Mouse (Mus musculus) thymus, adult 2 months (tissue): Measurements from ENCODE around the gene Shld1. TPM values are rescaled to one million over a fixed set of nuclear protein-coding genes. Genes with fewer than 3 reads are reported as not detected.

Source experiments
- DNase-seq: peaks from one replicate; pipeline ENCODE4 v3.0.0; 2021
- H3K27ac ChIP-seq: fragments of 200-500 bp; 2 replicates; pipeline ENCODE4 v1.5.1; 2012; ENCODE audit warnings: low read length, control low read depth; ENCODE audit not compliant: control insufficient read depth, insufficient read depth
- H3K27me3 ChIP-seq: fragments of 200-500 bp; 2 replicates; pipeline ENCODE4 v1.6.1; 2012; ENCODE audit warnings: mild to moderate bottlenecking, low read length, moderate library complexity, mixed read lengths; ENCODE audit not compliant: control insufficient read depth, insufficient read depth
- H3K36me3 ChIP-seq: fragments of 200-500 bp; 2 replicates; pipeline ENCODE4 v1.6.1; 2012; ENCODE audit warnings: mild to moderate bottlenecking, low read length, moderate library complexity; ENCODE audit not compliant: control insufficient read depth, insufficient read depth
- H3K4me1 ChIP-seq: fragments of 200-500 bp; replicated peaks from 2 replicates; pipeline ENCODE4 v1.6.1; 2012; ENCODE audit warnings: low read length; ENCODE audit not compliant: control insufficient read depth, insufficient read depth
- H3K4me3 ChIP-seq: fragments of 200-500 bp; 2 replicates; pipeline ENCODE4 v1.5.1; 2012; ENCODE audit warnings: mild to moderate bottlenecking, low read length, control low read depth, moderate library complexity; ENCODE audit not compliant: control insufficient read depth, insufficient read depth
- CTCF ChIP-seq: fragments of 200-500 bp; IDR thresholded peaks from 2 replicates; pipeline ENCODE4 v1.5.1; 2012; ENCODE audit warnings: mild to moderate bottlenecking, control low read depth, low read length, moderate library complexity, borderline replicate concordance; ENCODE audit not compliant: control insufficient read depth, poor library complexity, insufficient read depth; ENCODE audit errors: extremely low read depth
- POLR2A ChIP-seq: fragments of 200-500 bp; IDR thresholded peaks from 2 replicates; pipeline ENCODE4 v1.6.1; 2012; ENCODE audit warnings: mild to moderate bottlenecking, low read length, control low read depth, moderate library complexity; ENCODE audit not compliant: control insufficient read depth, poor library complexity, insufficient read depth; ENCODE audit errors: extremely low read depth
- WGBS: fragments of 180-500 bp; shearing (Covaris S2); methylation state at CpG from one replicate; pipeline ENCODE4 v1.1.7; 2018; 5-methylcytosine and 5-hydroxymethylcytosine counted together
- polyA plus RNA-seq: library from polyadenylated mRNA; depleted of rRNA; stranded (reverse); fragments of >200 nt; gene quantifications from 2 replicates; pipeline ENCODE4 v1.2.3, GENCODE M21; 2012

Shld1 gene
- polyA plus RNA-seq, 1 experiment, result 20.8 TPM

- Histone ChIP-seq H3K27me3 (no peaks in the 10 kb centered on the region), H3K4me3 (no peak overlapping the region), H3K4me1 (peaks cover 9% of the 10 kb centered on the region), H3K27ac (no peak overlapping the region), H3K36me3 (no peaks in the 10 kb centered on the region)
- TF ChIP-seq POLR2A (no peak), CTCF (no peak)
- no peak for DNase-seq
- 92% methylated on average over 2 of the region's 2 CpGs for WGBS
Observed at GRCm38 (mm10) chr2:132726156-132726555, 39.4 kb downstream of the Shld1 start.

DNA sequence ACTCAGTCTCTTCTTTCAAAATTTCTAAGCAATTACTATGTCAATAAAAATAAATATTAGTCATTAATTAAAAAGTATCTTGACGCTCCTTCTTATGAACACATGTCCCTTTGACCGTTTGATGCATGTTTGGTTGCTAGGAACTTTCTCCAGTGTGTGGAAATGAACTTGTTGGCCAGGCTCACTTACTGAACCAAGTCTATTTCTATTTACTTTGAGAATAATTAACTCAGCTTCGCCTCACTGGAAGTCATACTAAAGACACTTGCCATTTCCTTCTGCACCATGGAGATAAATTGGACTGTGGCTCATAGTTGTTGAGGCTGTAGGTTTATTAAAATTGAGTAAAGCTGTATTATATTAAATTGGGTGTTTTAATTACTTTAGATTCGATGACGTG lies 46.2 kb downstream of the Shld1 start:
- no peak overlapping the region for H3K27ac ChIP-seq
- WGBS, result 97% methylated on average over 5 of the region's 5 CpGs
- H3K4me1 ChIP-seq, result no peaks in the 10 kb centered on the region
- no peaks in the 10 kb centered on the region for H3K36me3 ChIP-seq
- DNase-seq, result no peak
- TF ChIP-seq CTCF (no peak), POLR2A (no peak)
- H3K4me3 ChIP-seq, result no peak overlapping the region
- no peaks in the 10 kb centered on the region for H3K27me3 ChIP-seq

GRCm38 (mm10) chr2:132733603-132734573 lies 47.2 kb downstream of the Shld1 start:
- 93% methylated on average over 10 of the region's 10 CpGs for WGBS
- H3K27me3 ChIP-seq, result no peaks in the 10 kb centered on the region

DNA sequence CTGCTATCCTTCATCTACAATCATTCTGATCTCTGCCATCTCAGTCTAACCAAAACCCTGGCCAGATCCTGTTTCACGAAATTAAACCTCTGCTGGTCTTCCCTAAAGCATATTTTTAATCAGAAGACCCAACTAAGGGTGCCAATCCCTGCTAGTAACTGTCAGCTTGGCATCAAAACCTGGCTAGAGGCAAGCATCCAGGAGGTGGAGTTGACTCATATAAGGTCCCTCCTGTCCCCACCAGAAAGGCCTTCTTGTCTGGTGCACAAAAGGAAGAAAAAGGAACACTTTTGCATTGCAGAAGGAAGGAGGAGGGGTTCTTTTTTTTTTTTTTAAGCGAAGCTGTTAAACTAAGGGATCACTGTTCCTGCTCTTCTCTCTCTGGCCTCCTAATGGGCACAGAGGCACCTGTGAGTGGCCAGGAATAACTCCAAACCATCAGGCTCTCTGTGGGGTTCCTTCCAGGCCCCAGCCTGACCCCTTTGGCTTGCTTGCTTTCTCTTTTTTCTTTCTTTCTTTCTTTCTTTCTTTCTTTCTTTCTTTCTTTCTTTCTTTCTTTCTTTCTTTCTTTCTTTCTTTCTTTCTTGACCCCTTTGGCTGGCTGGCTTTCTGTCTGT lies 52.2 kb downstream of the Shld1 start:
- no peaks in the 10 kb centered on the region for H3K27me3 ChIP-seq
- TF ChIP-seq POLR2A (no peak), CTCF (no peak)
- WGBS, result 83% methylated on average over 2 of the region's 2 CpGs
- H3K4me3 ChIP-seq, result no peak overlapping the region
- H3K27ac ChIP-seq, result no peak overlapping the region
- DNase-seq, result no peak
- H3K36me3 ChIP-seq, result no peaks in the 10 kb centered on the region
- H3K4me1 ChIP-seq, result no peaks in the 10 kb centered on the region

More at GRCm38 (mm10) chr2:132733603-132734573, 47.2 kb downstream of the Shld1 start:
- no peak for DNase-seq
- H3K27ac ChIP-seq, result no peak overlapping the region
- no peaks in the 10 kb centered on the region for H3K4me1 ChIP-seq
- H3K4me3 ChIP-seq, result no peak overlapping the region
- H3K36me3 ChIP-seq, result no peaks in the 10 kb centered on the region
- TF ChIP-seq CTCF (no peak), POLR2A (no peak)

- no peak for DNase-seq
Observed at GRCm38 (mm10) chr2:132741862-132742347, 55.2 kb downstream of the Shld1 start.

DNA sequence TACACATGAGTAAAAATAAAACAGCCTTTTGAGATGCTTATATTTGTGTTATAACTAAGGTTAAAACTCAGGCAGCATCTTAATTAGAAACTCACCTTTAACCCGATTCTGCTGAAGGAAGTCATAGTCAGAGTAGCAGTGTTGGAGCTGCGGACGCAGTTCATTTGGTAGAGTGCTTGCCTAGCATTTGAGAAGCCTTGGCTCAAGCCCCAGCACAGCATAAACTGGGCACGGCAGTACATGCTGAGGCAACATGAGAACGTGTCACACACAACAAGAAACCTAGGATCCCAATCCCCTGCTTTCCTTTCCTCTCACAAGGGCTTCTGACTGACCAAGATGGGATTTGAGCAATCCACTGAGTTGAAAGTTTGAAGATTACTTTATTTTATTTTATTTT lies 58.1 kb downstream of the Shld1 start:
- no peaks in the 10 kb centered on the region for H3K36me3 ChIP-seq
- 98% methylated on average over 5 of the region's 5 CpGs for WGBS
- no peaks in the 10 kb centered on the region for H3K4me1 ChIP-seq
- no peak overlapping the region for H3K27ac ChIP-seq
- no peak for DNase-seq
- no peaks in the 10 kb centered on the region for H3K27me3 ChIP-seq
- H3K4me3 ChIP-seq, result no peak overlapping the region
- TF ChIP-seq CTCF (no peak), POLR2A (no peak)

More at GRCm38 (mm10) chr2:132741862-132742347, 55.2 kb downstream of the Shld1 start:
- no peaks in the 10 kb centered on the region for H3K4me1 ChIP-seq
- H3K27ac ChIP-seq, result no peak overlapping the region
- no peaks in the 10 kb centered on the region for H3K27me3 ChIP-seq
- H3K4me3 ChIP-seq, result no peak overlapping the region
- TF ChIP-seq CTCF (no peak), POLR2A (no peak)
- 97% methylated on average over 8 of the region's 8 CpGs for WGBS
- H3K36me3 ChIP-seq, result no peaks in the 10 kb centered on the region
